Mouse (Mus musculus) lung, postnatal 0 days (tissue): ENCODE results near the gene Fam102a. TPM values are rescaled to one million over a fixed set of nuclear protein-coding genes. Genes with fewer than 3 reads are reported as not detected.

ENCODE experiments used
- ATAC-seq: fragments of 200-750 bp; cut with Nextera tagmentation; 2 replicates; pipeline ENCODE4 v1.8.0; 2017; ENCODE audit warnings: moderate library complexity
- DNase-seq: peaks from one replicate; pipeline ENCODE4 v3.0.0-alpha.2; 2016; ENCODE audit warnings: low spot score
- H3K27ac ChIP-seq: fragments of 300-500 bp; sonication (generic); 2 replicates; pipeline ENCODE4 v1.5.1; 2014; ENCODE audit warnings: antibody characterized with exemption, mild to moderate bottlenecking, low read length, mixed read lengths
- H3K27me3 ChIP-seq: fragments of 300-500 bp; sonication (generic); replicated peaks from 2 replicates; pipeline ENCODE4 v1.6.1; 2014; ENCODE audit warnings: low read length, mixed read lengths; ENCODE audit not compliant: insufficient read depth
- H3K36me3 ChIP-seq: fragments of 300-500 bp; sonication (generic); 2 replicates; pipeline ENCODE4 v1.6.1; 2014; ENCODE audit warnings: low read length, mixed read lengths; ENCODE audit not compliant: insufficient read depth
- H3K4me1 ChIP-seq: fragments of 300-500 bp; sonication (generic); 2 replicates; pipeline ENCODE4 v1.6.1; 2014; ENCODE audit warnings: antibody characterized with exemption, low read depth, low read length, mixed read lengths; ENCODE audit not compliant: insufficient read depth
- H3K4me2 ChIP-seq: fragments of 300-500 bp; sonication (generic); replicated peaks from 2 replicates; pipeline ENCODE4 v1.6.1; 2014; ENCODE audit warnings: low read depth, mild to moderate bottlenecking, low read length, moderate library complexity, mixed read lengths
- H3K4me3 ChIP-seq: fragments of 300-500 bp; sonication (generic); 2 replicates; pipeline ENCODE4 v1.5.1; 2014; ENCODE audit warnings: low read depth, low read length
- H3K9ac ChIP-seq: fragments of 300-500 bp; sonication (generic); replicated peaks from 2 replicates; pipeline ENCODE4 v1.6.1; 2014; ENCODE audit warnings: low read depth, mild to moderate bottlenecking
- H3K9me3 ChIP-seq: fragments of 300-500 bp; sonication (generic); 2 replicates; pipeline ENCODE4 v1.6.1; 2016; ENCODE audit warnings: low read length, mixed read lengths
- CTCF ChIP-seq: IDR thresholded peaks from 2 replicates; pipeline ENCODE4 v1.5.1; 2016; ENCODE audit warnings: antibody characterized with exemption, mild to moderate bottlenecking
- EP300 ChIP-seq: IDR thresholded peaks from 2 replicates; pipeline ENCODE4 v1.6.1; 2016; ENCODE audit warnings: antibody characterized with exemption, mild to moderate bottlenecking, control low read depth
- WGBS: fragments of 180-500 bp; shearing (Covaris S2); extraction: QIAGEN DNeasy Blood & Tissue Kit; methylation state at CpG from one replicate; pipeline ENCODE4 v1.1.7; 2014; 5-methylcytosine and 5-hydroxymethylcytosine counted together
- polyA plus RNA-seq: library from polyadenylated mRNA; unstranded; fragments of >200 nt; fragmentation: Nextera tagmentation; extraction: Ambion mirVana; gene quantifications from 2 replicates; pipeline ENCODE4 v1.2.1, GENCODE M21; 2015

The Fam102a gene
- polyA plus RNA-seq, 1 experiment from 2014 or later, result 8.0 TPM

DNA sequence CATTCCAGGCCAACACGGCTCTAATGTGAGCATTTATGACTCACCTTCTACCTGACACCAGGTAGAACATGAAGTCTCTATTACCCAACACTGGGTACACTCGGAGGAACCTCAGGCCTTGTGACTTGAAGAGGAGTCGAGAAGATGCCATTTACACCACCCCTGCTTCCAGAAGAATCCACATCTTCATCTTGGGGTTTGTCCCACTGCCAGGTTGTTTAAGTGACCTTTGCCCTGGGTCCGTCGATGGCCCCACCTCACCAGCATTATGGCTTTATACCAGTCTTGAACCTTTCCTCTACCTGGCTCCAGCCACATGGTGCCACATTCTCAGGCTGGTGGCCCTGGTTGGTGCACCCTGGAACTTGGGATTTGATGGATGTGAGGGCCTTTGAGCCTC is 62.1 kb downstream of the Fam102a start:
- no peak for DNase-seq
- no peak for TF ChIP-seq CTCF
- no peak for TF ChIP-seq EP300
- Histone ChIP-seq H3K4me3 (no peak overlapping the region), H3K36me3 (0 out of 2 replicates have a peak, but pooled peaks cover 20% of the 10 kb centered on the region), H3K9ac (no peak overlapping the region), H3K4me2 (no peak overlapping the region), H3K27ac (no peak overlapping the region), H3K9me3 (no peaks in the 10 kb centered on the region), H3K4me1 (0 out of 2 replicates have a peak, but pooled peaks cover 5% of the 10 kb centered on the region), H3K27me3 (no peaks in the 10 kb centered on the region)
- no peak for ATAC-seq
- 77% methylated on average over 5 of the region's 5 CpGs for WGBS

DNA sequence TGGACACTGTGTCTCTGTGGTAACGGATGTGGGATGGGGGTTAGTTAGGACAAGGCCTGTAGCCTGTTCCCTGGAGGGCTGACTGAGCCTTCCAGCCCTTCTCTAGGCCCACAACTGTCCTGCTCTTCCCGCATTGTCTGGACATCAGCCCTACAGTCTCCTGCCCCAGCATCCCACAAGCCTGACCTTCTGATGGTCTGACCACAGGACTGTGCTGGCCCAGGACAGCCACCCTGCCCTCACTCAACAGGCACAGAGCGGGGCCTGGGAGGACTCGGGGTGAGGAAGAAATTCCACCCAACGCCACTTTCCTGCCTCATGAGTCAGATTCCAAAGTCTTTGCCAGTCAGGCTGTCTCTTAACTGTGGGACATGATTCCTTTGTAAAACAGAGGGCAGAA is 62.6 kb downstream of the Fam102a start:
- no peaks in the 10 kb centered on the region for H3K27me3 ChIP-seq
- ATAC-seq (no peak), DNase-seq (no peak)
- no peak overlapping the region for H3K27ac ChIP-seq
- H3K9me3 ChIP-seq, result no peaks in the 10 kb centered on the region
- H3K36me3 ChIP-seq, result 0 out of 2 replicates have a peak, but pooled peaks cover 20% of the 10 kb centered on the region
- WGBS, result 85% methylated on average over 5 of the region's 5 CpGs
- no peak overlapping the region for H3K4me3 ChIP-seq
- no peak overlapping the region for H3K4me2 ChIP-seq
- H3K9ac ChIP-seq, result no peak overlapping the region
- TF ChIP-seq EP300, result no peak
- 0 out of 2 replicates have a peak, but pooled peaks cover 9% of the 10 kb centered on the region for H3K4me1 ChIP-seq

DNA sequence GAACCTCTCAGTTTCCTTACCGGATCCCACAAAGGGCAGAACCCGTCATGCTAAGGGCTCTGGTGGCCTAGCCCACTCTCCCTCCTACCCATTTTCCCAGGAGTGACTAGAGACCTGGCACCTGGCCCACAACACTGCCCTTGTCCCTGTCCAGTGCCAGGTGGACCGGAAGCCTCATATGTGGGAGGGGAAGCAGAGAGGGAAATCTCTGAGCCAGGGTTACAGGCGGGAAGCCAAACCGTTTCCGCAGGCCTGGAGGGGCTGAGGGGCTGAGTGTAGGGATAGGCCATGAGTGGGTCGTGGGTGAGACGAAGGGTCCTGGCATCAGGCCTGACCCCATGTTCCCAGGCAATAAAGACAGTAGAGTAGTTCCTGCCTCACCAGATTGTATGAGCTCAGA is 63.4 kb downstream of the Fam102a start:
- TF ChIP-seq CTCF (no peak), EP300 (no peak)
- ATAC-seq (no peak), DNase-seq (no peak)
- Histone ChIP-seq H3K4me2 (no peak overlapping the region), H3K9me3 (no peaks in the 10 kb centered on the region), H3K27me3 (no peaks in the 10 kb centered on the region), H3K4me3 (no peak overlapping the region), H3K27ac (no peak overlapping the region), H3K4me1 (0 out of 2 replicates have a peak, but pooled peaks cover 10% of the 10 kb centered on the region), H3K36me3 (0 out of 2 replicates have a peak, but pooled peaks cover 20% of the 10 kb centered on the region), H3K9ac (no peak overlapping the region)
- 69% methylated on average over 8 of the region's 8 CpGs for WGBS

DNA sequence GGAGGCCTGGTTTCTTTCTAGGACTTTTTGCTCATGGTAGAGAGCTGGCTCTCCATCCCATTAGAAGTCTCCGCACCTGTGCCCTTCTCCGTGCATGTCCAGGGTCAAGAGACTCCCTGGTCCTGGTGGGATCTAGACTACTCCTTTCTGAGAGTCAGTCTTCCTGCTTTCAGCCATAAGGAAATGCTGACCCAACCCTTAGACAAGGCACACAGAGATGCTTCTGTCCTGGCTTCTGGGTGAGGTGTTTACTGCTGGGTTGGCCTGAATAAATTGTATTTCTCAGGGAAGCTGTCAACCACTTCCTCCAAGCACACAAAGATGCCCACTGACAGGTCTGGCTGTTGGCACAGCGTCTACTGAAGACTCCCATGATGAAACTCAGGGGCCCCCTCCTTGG is 64.3 kb downstream of the Fam102a start, which contains the start of gene St6galnac6:
Gene St6galnac6 (plus strand): TSS at position 301 of the 400 bp plus-strand sequence.
- 0 out of 2 replicates have a peak, but pooled peaks cover 10% of the 10 kb centered on the region for H3K4me1 ChIP-seq
- WGBS, result 89% methylated on average over 3 of the region's 3 CpGs
- TF ChIP-seq CTCF (no peak), EP300 (no peak)

DNA sequence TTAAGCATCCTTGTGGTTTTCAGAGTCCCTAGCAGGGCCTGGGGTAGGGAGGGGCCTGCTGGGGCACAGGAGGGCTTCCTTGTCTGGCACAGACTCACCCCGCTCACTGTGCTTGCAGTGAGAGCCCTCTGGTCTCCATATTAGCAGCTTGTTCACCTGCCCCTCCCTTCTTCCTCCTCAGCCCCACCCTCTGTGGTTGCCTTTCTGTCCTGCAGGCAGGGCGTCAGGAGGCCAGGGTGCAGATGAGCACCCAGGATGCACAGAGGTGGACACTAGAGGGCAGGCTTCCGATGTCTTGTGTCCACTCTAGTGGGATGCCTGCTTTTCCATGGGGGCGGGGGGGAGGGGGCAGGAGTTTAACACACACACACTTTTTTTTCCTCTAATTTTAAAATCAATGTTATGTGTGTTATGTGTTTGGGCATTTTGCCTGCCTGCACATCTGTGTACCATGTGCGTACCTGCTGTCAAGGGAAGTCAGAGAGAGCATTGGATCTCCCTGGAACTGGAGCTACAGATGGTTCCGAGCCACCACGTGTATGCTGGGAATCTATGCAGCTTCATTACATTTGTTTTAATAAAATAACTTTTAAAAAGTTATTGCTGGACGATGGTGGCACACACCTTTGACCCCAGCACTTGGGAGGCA is 66.4 kb downstream of the Fam102a start:
- H3K4me2 ChIP-seq, result no peak overlapping the region
- H3K4me3 ChIP-seq, result no peak overlapping the region
- 0 out of 2 replicates have a peak, but pooled peaks cover 10% of the 10 kb centered on the region for H3K36me3 ChIP-seq
- no peak overlapping the region for H3K27ac ChIP-seq
- peak; percentile 69 for DNase-seq
- TF ChIP-seq CTCF (peak; percentile 61), EP300 (no peak)
- whole genome bisulfite sequencing, result 44% methylated on average over 8 of the region's 8 CpGs
- no peak overlapping the region for H3K9ac ChIP-seq
- no peaks in the 10 kb centered on the region for H3K9me3 ChIP-seq
- H3K27me3 ChIP-seq, result no peaks in the 10 kb centered on the region
- ATAC-seq, result peak; percentile 47
- 0 out of 2 replicates have a peak, but pooled peaks cover 10% of the 10 kb centered on the region for H3K4me1 ChIP-seq

More for the DNA sequence above, 64.3 kb downstream of the Fam102a start, which contains the start of gene St6galnac6:
- no peak for ATAC-seq
- Histone ChIP-seq H3K4me3 (no peak within 1 kb of the TSS), H3K4me2 (no peak within 1 kb of the TSS), H3K9me3 (no peaks in the 10 kb centered on the region), H3K36me3 (0 out of 2 replicates have a peak, but pooled peaks cover 17% of the 10 kb centered on the region), H3K27ac (no peak within 1 kb of the TSS), H3K27me3 (no peaks in the 10 kb centered on the region), H3K9ac (no peak within 1 kb of the TSS)
- no peak for DNase-seq

DNA sequence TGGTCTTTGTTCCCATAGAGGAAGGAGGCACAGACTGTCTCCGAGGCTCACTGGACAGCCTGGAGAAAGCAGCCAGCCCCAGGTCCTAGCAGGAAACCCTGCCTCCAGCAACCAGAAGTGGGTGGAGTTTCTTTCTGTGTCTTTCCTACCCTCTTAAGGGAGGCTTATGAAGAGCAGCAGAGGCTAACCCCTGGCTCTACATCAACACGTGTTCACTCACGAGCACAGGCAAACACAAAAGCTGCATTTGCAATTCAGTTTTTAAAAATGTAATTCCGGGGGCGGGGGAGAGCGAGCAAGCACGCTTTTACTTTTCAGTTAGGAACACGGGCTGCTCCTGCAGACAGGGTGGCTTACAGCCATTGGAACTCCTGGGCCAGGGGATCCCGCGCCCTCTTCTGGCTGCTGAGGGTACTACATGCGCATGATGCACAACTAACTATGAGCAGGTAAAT is 67.5 kb downstream of the Fam102a start:
- H3K4me3 ChIP-seq, result peak overlapping the region; percentile 25; the same call in 1 of the 2 replicates
- peak overlapping the region; percentile 52 for H3K4me2 ChIP-seq
- WGBS, result under 1% methylated on average over 11 of the region's 11 CpGs
- H3K27ac ChIP-seq, result peak overlapping the region; percentile 43
- ATAC-seq (peak; percentile 70), DNase-seq (peak; percentile 85)
- no peak overlapping the region for H3K9ac ChIP-seq
- 0 out of 2 replicates have a peak, but pooled peaks cover 3% of the 10 kb centered on the region for H3K36me3 ChIP-seq
- no peak for TF ChIP-seq EP300
- TF ChIP-seq CTCF, result peak; percentile 94
- H3K4me1 ChIP-seq, result 0 out of 2 replicates have a peak, but pooled peaks cover 10% of the 10 kb centered on the region
- no peaks in the 10 kb centered on the region for H3K27me3 ChIP-seq
- no peaks in the 10 kb centered on the region for H3K9me3 ChIP-seq
